Mouse (Mus musculus) ES-Bruce4 (cell line): ENCODE results near the gene Oprm1. TPM values are rescaled to one million over a fixed set of nuclear protein-coding genes. Genes with fewer than 3 reads are reported as not detected.
"Not testable (repeated sequence)": the region's sequence is repeated elsewhere in the genome, so short reads cannot be mapped to it uniquely, and the experiment has no call there.

Experiments
- H3K27ac ChIP-seq: 2 replicates; pipeline ENCODE4 v1.5.1; 2012; ENCODE audit warnings: low read length, inconsistent platforms; ENCODE audit not compliant: insufficient read depth
- H3K27me3 ChIP-seq: 2 replicates; pipeline ENCODE4 v1.6.1; 2012; ENCODE audit warnings: mild to moderate bottlenecking, low read length, inconsistent platforms; ENCODE audit not compliant: control insufficient read depth, poor library complexity, insufficient read depth, severe bottlenecking
- H3K36me3 ChIP-seq: 2 replicates; pipeline ENCODE4 v1.6.1; 2012; ENCODE audit warnings: inconsistent platforms, mild to moderate bottlenecking, low read length, moderate library complexity; ENCODE audit not compliant: control insufficient read depth, poor library complexity, insufficient read depth, severe bottlenecking
- H3K4me1 ChIP-seq: one replicate; pipeline ENCODE4 v1.8.1; 2011; ENCODE audit warnings: low read length; ENCODE audit not compliant: control insufficient read depth, insufficient read depth
- H3K4me3 ChIP-seq: 2 replicates; pipeline ENCODE4 v1.5.1; 2011; ENCODE audit warnings: low read depth, mild to moderate bottlenecking, low read length
- H3K9ac ChIP-seq: 2 replicates; pipeline ENCODE4 v1.6.1; 2012; ENCODE audit warnings: low read depth, mild to moderate bottlenecking, inconsistent platforms; ENCODE audit not compliant: poor library complexity, severe bottlenecking
- H3K9me3 ChIP-seq: replicated peaks from 2 replicates; pipeline ENCODE4 v1.6.1; 2012; ENCODE audit warnings: mild to moderate bottlenecking, low read length, inconsistent platforms; ENCODE audit not compliant: control insufficient read depth, poor library complexity, insufficient read depth, severe bottlenecking
- CTCF ChIP-seq: IDR thresholded peaks from one replicate; pipeline ENCODE4 v1.8.1; 2011; ENCODE audit warnings: low read depth, low read length
- EP300 ChIP-seq: IDR thresholded peaks from 2 replicates; pipeline ENCODE4 v1.6.1; 2011; ENCODE audit warnings: low read depth, low read length; ENCODE audit not compliant: insufficient read depth
- POLR2A ChIP-seq: IDR thresholded peaks from one replicate; pipeline ENCODE4 v1.8.1; 2011; ENCODE audit warnings: low read length; ENCODE audit not compliant: insufficient read depth
- polyA plus RNA-seq: library from polyadenylated mRNA; stranded (reverse); fragments of >200 nt; gene quantifications from 2 replicates; pipeline ENCODE4 v1.2.4, GENCODE M21; 2011; ENCODE audit warnings: low read depth; ENCODE audit not compliant: missing spikeins, insufficient read depth, insufficient read length

The Oprm1 gene
- polyA plus RNA-seq, 1 experiment = not detected

DNA sequence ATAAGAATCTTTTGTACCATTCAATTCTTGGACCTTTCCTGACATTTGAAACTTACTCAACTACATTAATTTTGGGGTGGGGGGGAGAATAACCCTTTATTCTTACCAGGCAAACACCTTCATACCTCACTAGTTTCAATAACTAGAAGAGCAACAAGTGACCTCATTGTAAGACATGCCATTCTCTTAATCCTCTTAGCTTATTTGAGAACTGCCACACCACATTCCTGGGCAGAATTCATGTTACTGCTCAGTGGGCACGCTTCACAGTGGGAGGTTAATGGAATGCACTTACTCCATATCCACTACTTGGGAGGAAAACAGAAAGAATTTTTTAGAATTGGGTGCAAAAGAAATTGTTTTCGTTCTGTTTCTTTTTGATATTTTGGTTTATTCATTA, 90.5 kb downstream of the Oprm1 start:
- Histone ChIP-seq H3K9me3 (no peaks in the 10 kb centered on the region), H3K36me3 (no peaks in the 10 kb centered on the region), H3K4me1 (no peaks in the 10 kb centered on the region), H3K4me3 (no peak overlapping the region), H3K27ac (no peak overlapping the region), H3K9ac (no peak overlapping the region), H3K27me3 (no peaks in the 10 kb centered on the region)
- TF ChIP-seq CTCF (no peak), POLR2A (no peak), EP300 (no peak)

DNA sequence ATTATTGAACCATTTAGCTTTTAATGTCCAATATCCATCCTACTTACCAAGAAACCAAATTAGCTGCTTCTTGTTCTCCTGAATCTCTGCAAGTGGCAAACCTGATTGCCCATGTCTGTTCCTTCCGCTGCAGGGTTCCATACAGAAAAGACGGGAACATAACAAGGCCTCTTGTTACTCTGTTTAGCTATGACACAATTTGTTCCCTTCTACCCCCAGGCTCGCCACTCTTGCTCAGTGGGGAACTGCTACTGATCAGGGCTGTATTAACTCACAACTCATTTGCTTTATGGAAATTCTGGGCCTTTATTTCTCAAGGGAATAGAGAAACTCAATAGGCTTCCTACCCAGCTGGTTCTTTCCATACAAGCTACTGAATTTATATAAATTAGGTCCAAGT, 97.5 kb downstream of the Oprm1 start:
- no peak overlapping the region for H3K9ac ChIP-seq
- no peak overlapping the region for H3K27ac ChIP-seq
- no peaks in the 10 kb centered on the region for H3K9me3 ChIP-seq
- no peaks in the 10 kb centered on the region for H3K4me1 ChIP-seq
- no peak overlapping the region for H3K4me3 ChIP-seq
- no peaks in the 10 kb centered on the region for H3K27me3 ChIP-seq
- no peaks in the 10 kb centered on the region for H3K36me3 ChIP-seq
- no peak for TF ChIP-seq POLR2A
- no peak for TF ChIP-seq CTCF
- no peak for TF ChIP-seq EP300

DNA sequence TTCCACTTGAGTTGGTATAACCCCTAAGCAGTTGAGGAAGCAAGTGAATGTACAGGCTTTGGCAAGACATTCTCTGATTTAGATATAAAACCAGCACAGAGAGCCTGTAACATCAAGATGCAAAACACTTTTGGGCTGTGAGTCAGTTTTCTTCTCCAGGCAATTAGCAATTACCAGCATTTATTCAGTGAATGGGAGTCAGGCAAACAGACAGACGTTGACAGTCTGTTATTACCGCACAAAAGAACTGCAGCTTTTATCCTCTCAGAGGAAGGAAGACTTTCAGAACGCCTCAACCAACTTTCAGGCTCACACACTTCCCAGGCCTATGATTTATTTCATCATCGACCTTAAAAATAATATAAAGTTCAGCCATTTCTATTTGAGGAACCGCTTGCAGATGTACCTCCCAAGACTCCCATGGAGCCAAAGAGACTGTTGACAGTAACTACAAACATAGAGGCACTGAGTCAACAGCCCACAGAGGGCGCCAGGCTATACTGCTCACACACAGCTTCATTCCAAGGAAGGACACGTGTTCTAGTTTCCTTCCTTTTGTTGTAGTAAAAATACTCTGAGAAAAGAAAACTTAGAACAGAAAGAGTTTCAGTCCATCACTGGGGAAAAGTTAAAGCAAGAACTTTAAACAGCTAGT, 113.2 kb downstream of the Oprm1 start:
- Histone ChIP-seq H3K9ac (no peak overlapping the region), H3K27me3 (no peaks in the 10 kb centered on the region), H3K4me1 (no peaks in the 10 kb centered on the region), H3K4me3 (no peak overlapping the region), H3K9me3 (peaks cover 20% of the 10 kb centered on the region), H3K36me3 (no peaks in the 10 kb centered on the region), H3K27ac (no peak overlapping the region)
- TF ChIP-seq CTCF = peak; percentile 1
- TF ChIP-seq EP300 = no peak
- TF ChIP-seq POLR2A = no peak

DNA sequence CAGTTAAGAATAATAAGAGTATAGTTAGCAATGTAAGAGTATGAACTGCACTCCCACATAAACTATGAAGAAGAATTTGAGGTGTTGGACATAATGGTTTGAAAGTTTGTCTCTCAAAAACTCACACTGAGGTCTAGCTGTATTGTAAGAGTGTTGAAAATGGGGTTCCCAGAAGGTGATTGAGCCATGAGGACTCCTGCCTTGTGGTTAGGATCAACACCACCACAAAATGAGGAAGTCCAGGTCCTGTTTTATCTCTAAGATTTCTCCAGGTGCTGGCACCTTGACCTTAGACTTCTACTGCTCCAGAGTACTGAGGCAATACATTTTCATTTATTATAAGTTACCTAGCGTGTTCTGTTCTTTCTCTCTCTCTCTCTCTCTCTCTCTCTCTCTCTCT, 115.6 kb downstream of the Oprm1 start:
- Histone ChIP-seq H3K4me1 (no peaks in the 10 kb centered on the region), H3K9me3 (peaks cover 14% of the 10 kb centered on the region)
- no peak for TF ChIP-seq POLR2A
- no peak for TF ChIP-seq CTCF
- TF ChIP-seq EP300 = no peak

DNA sequence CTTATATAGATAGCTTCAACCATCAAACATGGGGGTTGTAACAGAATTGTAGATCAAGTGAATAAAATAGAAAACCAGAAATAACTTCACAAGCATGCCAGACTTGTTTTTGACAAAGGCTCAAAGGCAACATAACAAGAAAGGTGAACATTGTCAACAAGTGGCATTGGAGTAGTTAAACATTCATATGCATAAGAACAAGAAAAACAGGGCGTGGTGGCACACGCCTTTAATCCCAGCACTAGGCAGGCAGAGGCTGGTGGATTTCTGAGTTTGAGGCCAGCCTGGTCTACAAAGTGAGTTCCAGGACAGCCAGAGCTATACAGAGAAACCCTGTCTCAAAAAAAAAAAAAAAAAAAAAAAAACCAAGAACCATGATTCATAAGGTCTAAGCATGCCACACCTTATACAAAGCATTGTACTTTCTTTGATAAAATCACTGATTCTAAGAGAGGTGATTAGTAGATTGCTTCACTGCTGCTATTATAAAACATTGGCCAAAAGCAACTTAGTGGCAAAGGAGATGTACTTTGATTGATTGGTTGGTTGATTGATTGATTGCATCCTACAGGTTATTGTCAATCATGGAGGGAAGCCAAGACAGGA, 120.1 kb downstream of the Oprm1 start:
- Histone ChIP-seq H3K9me3 (peaks cover 6% of the 10 kb centered on the region), H3K27ac (no peak overlapping the region), H3K4me1 (no peaks in the 10 kb centered on the region), H3K9ac (no peak overlapping the region), H3K4me3 (no peak overlapping the region), H3K36me3 (no peaks in the 10 kb centered on the region), H3K27me3 (no peaks in the 10 kb centered on the region)
- no peak for TF ChIP-seq EP300
- no peak for TF ChIP-seq CTCF
- no peak for TF ChIP-seq POLR2A

More for the DNA sequence above, 115.6 kb downstream of the Oprm1 start:
- Histone ChIP-seq H3K4me3 (no peak overlapping the region), H3K36me3 (no peaks in the 10 kb centered on the region), H3K27ac (no peak overlapping the region), H3K27me3 (no peaks in the 10 kb centered on the region), H3K9ac (no peak overlapping the region)

DNA sequence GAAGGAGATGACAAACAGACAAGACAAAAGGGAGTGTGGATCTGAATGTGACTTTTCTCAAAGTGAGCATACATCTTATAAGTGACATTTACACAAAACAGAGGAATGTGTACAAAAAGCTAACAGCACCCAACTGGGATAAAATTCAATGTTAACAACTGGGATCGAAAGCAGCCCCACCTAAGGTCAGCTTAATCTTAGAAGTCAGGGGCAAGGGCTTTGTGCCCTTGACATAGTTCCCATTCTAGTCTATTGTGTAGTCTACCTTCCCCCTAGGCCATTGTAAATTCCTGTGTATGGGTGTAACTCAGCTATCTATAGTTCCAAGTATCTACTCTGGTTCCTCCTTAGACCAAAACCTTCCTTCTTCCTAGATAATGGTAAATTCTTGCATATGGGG, 123.7 kb downstream of the Oprm1 start:
- not testable (repeated sequence) for H3K36me3 ChIP-seq, H3K27ac ChIP-seq, H3K9ac ChIP-seq, H3K27me3 ChIP-seq, H3K4me1 ChIP-seq, H3K4me3 ChIP-seq, H3K9me3 ChIP-seq
